7 mouse cellular contexts compared by ENCODE assay signal in genomic region chr11:29246883-29247650, GRCm38 (mm10). TPM values are rescaled to one million over a fixed set of nuclear protein-coding genes. Genes with fewer than 3 reads are reported as not detected.
DNase-seq lines count a peak whose midpoint lies in the region; ATAC-seq lines count a peak whose summit lies in the region.

Gene Cfap36, minus strand, starts transcription at chr11:29247409.

- H3K4me3 ChIP-seq in embryonic facial prominence, embryonic 11.5 days (ENCODE audit: low read depth, low read length): peak within 1 kb of the TSS; percentile 84
- H3K4me3 ChIP-seq in limb, embryonic 10.5 days: peak within 1 kb of the TSS; percentile 75
- peak within 1 kb of the TSS; percentile 79 for H3K4me3 ChIP-seq in midbrain, embryonic 13.5 days (replicated peaks)

- no peaks in the 10 kb centered on the region for H3K27me3 ChIP-seq in embryonic facial prominence, embryonic 11.5 days (ENCODE audit: control insufficient read depth, insufficient read depth, low read length)
- no peaks in the 10 kb centered on the region for H3K27me3 ChIP-seq in limb, embryonic 10.5 days (ENCODE audit: low read depth, poor library complexity, severe bottlenecking)
- peaks cover 5% of the 10 kb centered on the region; the same call in 1 of the 2 replicates for H3K27me3 ChIP-seq in midbrain, embryonic 13.5 days

- H3K36me3 ChIP-seq in embryonic facial prominence, embryonic 11.5 days (replicated peaks; ENCODE audit: control insufficient read depth, insufficient read depth, low read depth, low read length): no peaks in the 10 kb centered on the region
- H3K36me3 ChIP-seq in limb, embryonic 10.5 days: peaks cover 15% of the 10 kb centered on the region
- H3K36me3 ChIP-seq in midbrain, embryonic 13.5 days: peaks cover 17% of the 10 kb centered on the region

- peak; percentile 100 for ATAC-seq in embryonic facial prominence, embryonic 11.5 days (replicated peaks; ENCODE audit: insufficient number of reproducible peaks, low FRiP score, low TSS enrichment, low read depth)
- peak; percentile 98 for ATAC-seq in granulocyte monocyte progenitor cell, adult 5-6 weeks (replicated peaks; ENCODE audit: poor library complexity, severe bottlenecking)
- peak; percentile 100 for ATAC-seq in midbrain, embryonic 13.5 days

- H3K4me1 ChIP-seq in embryonic facial prominence, embryonic 11.5 days (ENCODE audit: control insufficient read depth, insufficient read depth, low read length): no peaks in the 10 kb centered on the region
- peaks cover 17% of the 10 kb centered on the region for H3K4me1 ChIP-seq in limb, embryonic 10.5 days
- H3K4me1 ChIP-seq in midbrain, embryonic 13.5 days (replicated peaks): peaks cover 18% of the 10 kb centered on the region

- WGBS in embryonic facial prominence, embryonic 11.5 days: under 1% methylated on average over 53 of the region's 53 CpGs
- WGBS in limb, embryonic 10.5 days: under 1% methylated on average over 53 of the region's 53 CpGs
- WGBS in midbrain, embryonic 13.5 days: under 1% methylated on average over 53 of the region's 53 CpGs

- no peak within 1 kb of the TSS; the same call in 1 of the 2 replicates for H3K27ac ChIP-seq in embryonic facial prominence, embryonic 11.5 days (replicated peaks; ENCODE audit: low read depth, low read length)
- peak within 1 kb of the TSS; percentile 82 for H3K27ac ChIP-seq in limb, embryonic 10.5 days
- peak within 1 kb of the TSS; percentile 88 for H3K27ac ChIP-seq in midbrain, embryonic 13.5 days

- peak within 1 kb of the TSS; percentile 72 for H3K9ac ChIP-seq in embryonic facial prominence, embryonic 11.5 days (replicated peaks; ENCODE audit: low read length)
- peak within 1 kb of the TSS; percentile 80 for H3K9ac ChIP-seq in midbrain, embryonic 13.5 days (replicated peaks)

- no peaks in the 10 kb centered on the region for H3K9me3 ChIP-seq in embryonic facial prominence, embryonic 11.5 days (replicated peaks; ENCODE audit: control insufficient read depth, low read length)
- H3K9me3 ChIP-seq in limb, embryonic 10.5 days (replicated peaks): no peaks in the 10 kb centered on the region
- no peaks in the 10 kb centered on the region for H3K9me3 ChIP-seq in midbrain, embryonic 13.5 days

- peak; percentile 96 for DNase-seq in adrenal gland, postnatal 14 days
- peak; percentile 98 for DNase-seq in embryonic facial prominence, embryonic 11.5 days (ENCODE audit: low spot score)
- peak; percentile 95 for DNase-seq in kidney, adult 11 months
- DNase-seq in limb, embryonic 10.5 days (ENCODE audit: low spot score): peak; percentile 90
- DNase-seq in spleen, adult 12 weeks (ENCODE audit: low spot score): peak; percentile 79

- H3K4me2 ChIP-seq in embryonic facial prominence, embryonic 11.5 days (ENCODE audit: low read depth, low read length): peak within 1 kb of the TSS; percentile 51
- peak within 1 kb of the TSS; percentile 78 for H3K4me2 ChIP-seq in midbrain, embryonic 13.5 days (replicated peaks)

RNA-seq across cellular contexts. Expression of gene Cfap36, which starts in this region (rescaled TPM):
- total RNA-seq in adrenal gland, postnatal 14 days (2021): 47.5 and 47.9 TPM in 2 replicates
- polyA plus RNA-seq in embryonic facial prominence, embryonic 11.5 days (2014; fragmentation: Nextera tagmentation; extraction: Ambion mirVana): 62.1 and 67.0 TPM in 2 replicates
- total RNA-seq in granulocyte monocyte progenitor cell, adult 5-6 weeks (2014; fragmentation: Nextera tagmentation): 21.8 and 29.7 TPM in 2 replicates
- total RNA-seq in granulocyte monocyte progenitor cell, adult 5-6 weeks (2017): 43.6 and 54.9 TPM in 2 replicates
- 48.0 and 51.4 TPM in 2 replicates for polyA plus RNA-seq in limb, embryonic 10.5 days (2016; fragmentation: Nextera tagmentation; extraction: Ambion mirVana)
- polyA plus RNA-seq in midbrain, embryonic 13.5 days (2015; fragmentation: Nextera tagmentation; extraction: Ambion mirVana): 111 and 113 TPM in 2 replicates
